Mouse (Mus musculus): Measurements from ENCODE around the gene Itgb1bp1.

Gene Itgb1bp1

DNA sequence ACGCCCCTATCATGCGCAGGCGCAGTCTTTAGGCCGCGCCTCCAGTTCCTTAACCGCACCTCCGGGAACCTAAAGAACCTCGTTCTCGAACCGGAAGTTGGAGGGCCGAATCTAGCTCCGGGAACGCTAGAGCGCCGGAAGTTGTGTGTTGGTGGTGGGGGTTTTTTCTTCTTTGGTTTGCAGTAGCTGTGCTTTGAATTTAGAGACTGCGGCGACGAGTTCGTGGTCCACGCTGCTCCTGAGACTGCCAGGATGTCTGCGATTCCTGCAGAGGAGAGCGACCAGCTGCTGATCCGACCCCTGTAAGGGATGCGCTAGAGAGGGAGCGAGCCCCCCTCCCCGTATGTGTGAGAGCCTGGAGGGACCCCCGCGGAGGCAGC lies at the start of gene Itgb1bp1:
TSS of gene Itgb1bp1 (minus strand) at position 42 of the 380 bp plus-strand sequence.
- DNase-seq: peak; percentile 99

DNA sequence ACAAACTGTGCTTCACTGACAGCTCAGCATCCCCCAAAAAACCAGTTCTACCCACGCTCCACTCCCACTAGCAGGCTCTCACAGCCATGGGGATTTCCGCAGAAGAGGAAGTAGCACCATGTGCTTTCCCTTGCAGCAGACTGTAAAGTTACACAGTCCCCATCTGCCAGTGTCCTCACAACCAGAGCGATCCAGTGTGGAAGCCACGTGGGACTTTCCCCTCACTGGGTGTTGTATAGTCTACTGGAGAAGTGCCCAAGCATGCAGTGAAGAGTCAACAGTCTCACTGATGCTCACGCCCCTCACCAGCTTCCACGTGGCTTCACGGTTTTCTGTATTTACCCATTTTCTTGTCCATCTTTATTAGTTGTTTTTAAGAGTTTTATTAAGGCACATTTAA lies 49.8 kb upstream of the Itgb1bp1 start:
- no peak for DNase-seq

DNA sequence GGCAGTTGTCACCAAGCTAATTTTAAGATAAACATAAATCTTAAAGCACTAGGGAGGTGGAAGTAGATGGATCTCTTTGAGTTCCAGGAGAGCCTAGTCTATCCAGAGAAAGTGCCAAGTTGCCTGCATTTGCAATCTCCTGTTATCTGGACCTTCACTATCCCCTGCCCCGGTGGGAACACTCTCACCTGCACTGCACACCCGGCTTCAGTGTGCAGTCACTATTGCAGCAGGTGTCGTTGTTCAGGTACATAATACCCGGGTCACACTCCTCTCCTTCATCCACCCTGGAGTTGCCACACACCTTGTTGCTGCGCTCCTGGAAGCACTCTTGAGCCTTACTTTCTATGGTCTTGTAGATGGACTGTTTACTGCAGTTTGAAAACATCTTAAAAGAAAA lies 47.7 kb upstream of the Itgb1bp1 start:
- DNase-seq: no peak

DNA sequence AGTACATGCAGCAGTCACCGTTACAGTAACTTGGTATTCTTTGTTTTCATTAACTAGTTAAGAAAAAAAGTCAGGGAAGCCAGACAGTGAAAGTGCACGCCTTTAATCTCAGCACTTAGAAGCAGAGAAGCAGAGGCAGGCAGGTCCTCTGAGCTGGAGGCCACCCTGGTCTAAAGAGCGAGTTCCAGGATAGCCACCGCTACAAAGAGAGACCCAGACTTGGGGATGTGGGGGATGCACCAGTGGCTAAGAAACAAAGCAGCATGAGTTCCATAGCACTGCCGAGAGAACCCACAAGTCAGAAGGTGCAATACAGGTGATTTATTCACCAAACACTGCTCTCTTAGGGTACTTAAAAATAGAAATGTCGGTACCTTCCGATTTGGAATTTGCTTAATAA lies 46.9 kb upstream of the Itgb1bp1 start:
- DNase-seq: no peak

DNA sequence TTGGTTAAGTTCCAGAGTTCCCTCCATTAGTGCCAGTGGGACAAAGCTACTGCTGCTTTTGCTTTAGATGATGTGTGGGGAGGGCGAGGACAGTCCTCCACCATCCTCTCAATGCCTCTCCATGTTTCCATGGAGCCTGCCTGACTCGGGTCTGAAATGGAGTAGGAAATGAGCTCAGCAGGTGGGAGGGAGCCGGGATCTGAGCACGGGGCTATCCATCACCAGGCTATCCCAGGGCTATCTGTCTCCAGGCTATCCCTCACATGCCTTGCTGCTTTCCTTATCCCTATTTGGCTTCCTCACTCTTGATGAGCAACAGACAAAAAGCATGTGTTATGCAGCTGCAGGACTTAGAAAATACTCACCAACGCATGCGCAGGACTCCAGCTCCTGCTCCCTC lies 45.6 kb upstream of the Itgb1bp1 start:
- DNase-seq: no peak

DNA sequence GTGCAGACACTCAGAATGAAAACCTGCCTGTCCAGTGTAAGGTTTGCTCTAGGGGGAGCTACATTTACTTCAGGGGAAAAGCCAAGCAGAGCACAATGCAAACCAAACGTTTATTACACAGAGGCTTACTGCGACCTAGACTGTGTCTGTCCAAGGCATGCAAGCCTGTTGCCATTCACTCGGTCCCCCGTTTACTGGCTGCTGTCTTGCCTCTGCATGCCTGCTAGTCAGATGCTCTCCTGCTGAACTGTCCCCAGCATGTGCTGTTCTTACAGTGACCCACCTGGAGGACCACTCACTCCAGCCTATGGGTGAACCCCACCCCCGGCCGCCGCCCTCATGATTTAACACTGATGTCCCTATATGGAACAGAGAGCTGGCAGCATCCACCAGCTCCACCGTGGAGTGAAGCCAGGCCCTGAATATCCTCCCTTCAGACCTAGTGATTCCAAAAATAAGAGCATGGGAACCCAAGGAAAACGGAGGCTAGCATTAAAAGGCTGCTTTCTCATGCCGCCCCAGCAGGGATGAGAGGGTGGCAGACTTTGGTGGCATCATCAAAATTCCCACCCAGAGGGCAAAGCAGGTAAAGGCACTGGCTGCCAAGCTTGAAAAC lies 45.0 kb upstream of the Itgb1bp1 start:
- no peak for DNase-seq

GRCm38 (mm10) chr12:21329661-21330400 lies 43.7 kb upstream of the Itgb1bp1 start:
- no peak for DNase-seq

DNA sequence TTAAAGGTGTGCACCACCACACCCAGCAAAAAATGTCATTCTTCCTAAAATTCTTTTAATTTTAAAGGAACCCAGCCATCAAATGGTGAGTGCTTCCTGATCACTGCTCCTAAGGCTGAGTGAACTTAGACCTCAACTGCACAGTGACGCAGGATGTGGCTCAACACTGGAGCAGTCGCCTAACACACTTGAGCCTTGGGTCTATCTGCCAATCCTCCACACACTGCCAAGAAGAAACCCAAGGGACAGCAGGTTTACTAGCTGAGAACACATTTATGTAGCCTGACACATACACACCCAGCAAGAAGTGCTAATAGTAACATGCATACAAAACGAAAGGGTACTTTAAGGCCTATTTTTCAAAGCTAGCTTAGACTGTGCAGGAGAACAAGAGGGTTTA lies 40.2 kb upstream of the Itgb1bp1 start:
- DNase-seq: no peak

- no peak for DNase-seq
Measured at GRCm38 (mm10) chr12:21325266-21325665, 39.2 kb upstream of the Itgb1bp1 start.

DNA sequence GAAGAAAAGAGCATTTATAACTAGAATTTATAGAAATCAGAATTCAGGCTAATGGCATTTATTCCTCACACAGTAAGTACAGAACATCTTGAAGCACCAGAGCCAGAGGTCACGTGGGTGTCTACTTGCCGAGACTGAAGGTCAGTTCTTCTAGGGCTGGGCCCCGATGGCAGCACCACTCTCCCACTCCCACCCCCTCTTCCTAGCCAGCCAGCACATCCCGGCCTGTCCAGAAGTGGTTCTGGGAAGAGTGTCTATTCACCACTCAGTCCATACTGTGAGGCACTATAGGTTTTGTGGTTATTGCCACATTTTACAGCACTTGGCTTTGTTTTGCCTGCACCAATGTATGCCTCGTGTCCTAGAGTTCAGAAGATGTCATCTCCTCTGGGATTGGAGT lies 38.0 kb upstream of the Itgb1bp1 start:
- no peak for DNase-seq

DNA sequence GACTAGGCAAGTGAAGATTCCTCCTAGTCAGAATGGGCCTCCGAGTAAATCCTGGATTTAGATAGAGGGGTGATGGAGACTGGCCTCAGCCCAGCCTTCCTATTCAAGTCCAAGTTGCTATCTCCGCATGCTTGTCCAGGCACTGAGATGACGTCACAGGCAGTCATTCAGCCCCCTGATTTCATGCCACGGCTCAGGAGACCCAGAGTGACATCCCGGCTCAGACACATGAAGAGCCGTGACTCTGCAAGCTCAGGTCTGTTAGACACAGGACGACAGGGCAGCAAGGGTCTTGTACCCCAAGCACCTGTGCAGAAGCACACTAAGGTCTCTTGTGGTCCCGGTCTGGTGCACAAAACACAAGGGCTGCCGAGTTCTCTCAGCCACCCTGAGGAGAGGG lies 36.8 kb upstream of the Itgb1bp1 start:
- DNase-seq: no peak

DNA sequence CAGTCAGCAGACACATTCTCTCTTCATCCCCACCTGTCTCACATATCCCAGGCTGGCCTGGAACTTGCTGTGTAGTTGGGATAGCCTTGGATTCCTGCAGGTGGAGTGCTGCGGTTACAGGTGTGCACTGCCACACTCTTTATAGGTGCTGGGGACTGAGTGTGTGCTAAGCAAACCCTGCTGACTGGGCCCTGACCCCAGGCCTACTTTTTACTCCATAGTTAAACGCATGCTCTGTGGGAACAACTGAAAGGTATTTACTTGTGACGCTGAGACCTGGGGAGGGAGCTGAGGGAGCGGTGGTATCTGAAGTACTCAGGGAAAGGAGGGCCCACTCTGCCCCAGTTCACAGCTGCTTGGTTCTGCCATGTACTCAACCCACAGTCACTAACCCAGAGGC lies 36.2 kb upstream of the Itgb1bp1 start:
- DNase-seq: no peak

GRCm38 (mm10) chr12:21321170-21321569 lies 35.1 kb upstream of the Itgb1bp1 start:
- DNase-seq: no peak

DNA sequence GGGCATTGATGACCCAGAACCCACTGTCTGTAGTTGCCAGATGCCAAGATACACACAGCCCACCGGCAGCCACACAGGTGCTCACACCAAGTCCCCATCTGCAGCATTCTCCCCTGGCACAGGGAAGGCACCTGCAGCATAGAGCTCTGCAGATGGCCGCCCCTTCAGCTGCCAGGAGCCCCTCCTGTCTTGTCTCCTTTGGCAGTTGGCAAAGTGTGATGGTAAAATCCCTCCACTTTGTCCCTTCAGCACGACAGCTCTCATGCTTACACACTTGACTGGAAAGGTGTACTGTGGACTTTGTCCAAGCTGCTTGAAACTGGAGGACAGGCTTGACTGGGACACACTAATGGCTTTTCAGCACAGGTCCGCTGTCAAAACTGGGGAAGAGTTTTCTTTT lies 34.2 kb upstream of the Itgb1bp1 start:
- DNase-seq: no peak

- peak; percentile 93 for DNase-seq
Measured at GRCm38 (mm10) chr12:21318143-21318895, 32.2 kb upstream of the Itgb1bp1 start.

- DNase-seq: no peak
Measured at GRCm38 (mm10) chr12:21316869-21317265, 30.8 kb upstream of the Itgb1bp1 start.

- DNase-seq: peak; percentile 95
Measured at GRCm38 (mm10) chr12:21315923-21316868, 30.1 kb upstream of the Itgb1bp1 start, which contains the start of gene Iah1. Gene Iah1, plus strand, starts transcription at chr12:21316389.

DNA sequence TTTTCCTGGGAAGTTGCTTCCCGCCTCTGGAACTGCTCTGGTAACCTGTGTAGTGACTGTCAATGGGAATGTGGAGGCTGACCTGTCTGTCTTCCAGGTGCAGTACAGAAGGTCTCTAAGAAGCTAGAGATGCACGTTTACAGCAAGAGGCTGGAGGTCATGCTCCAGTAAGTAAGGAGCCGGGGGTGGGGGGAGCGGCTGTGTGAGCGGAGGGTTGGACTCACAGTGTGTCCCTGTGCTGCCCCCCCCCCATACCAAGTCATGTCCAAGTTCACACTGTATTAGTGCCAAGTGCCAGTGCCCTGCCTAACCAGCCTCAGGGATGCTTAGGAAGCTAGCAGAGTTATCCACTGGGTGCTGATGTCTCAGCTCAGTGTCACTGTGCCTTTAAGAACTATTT lies 26.1 kb upstream of the Itgb1bp1 start:
- no peak for DNase-seq

- DNase-seq: no peak
Measured at GRCm38 (mm10) chr12:21306721-21307120, 20.6 kb upstream of the Itgb1bp1 start.

- DNase-seq: no peak
Measured at GRCm38 (mm10) chr12:21305741-21306140, 19.7 kb upstream of the Itgb1bp1 start.

DNA sequence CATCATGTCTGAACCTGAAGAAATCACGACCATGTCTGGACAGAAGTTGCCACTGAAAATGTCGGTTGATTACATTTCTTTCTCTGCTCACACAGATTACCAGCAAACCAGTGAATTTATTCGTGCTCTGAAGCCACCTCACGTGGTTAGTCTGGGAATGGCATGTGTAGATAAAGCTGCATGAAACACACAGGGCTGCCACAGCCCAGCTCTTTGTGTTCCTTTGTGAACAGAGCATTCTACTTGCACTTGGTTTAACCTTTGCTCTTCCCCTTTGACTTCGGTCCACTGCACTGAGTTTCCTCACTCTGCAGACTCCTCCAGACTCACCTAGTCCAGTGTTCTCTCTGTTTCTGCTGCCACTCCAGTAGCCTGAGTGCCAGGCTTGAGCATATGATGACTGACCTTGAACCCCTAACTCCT lies 16.3 kb upstream of the Itgb1bp1 start:
- DNase-seq: no peak

GRCm38 (mm10) chr12:21301932-21302331 lies 15.8 kb upstream of the Itgb1bp1 start:
- DNase-seq: no peak

DNA sequence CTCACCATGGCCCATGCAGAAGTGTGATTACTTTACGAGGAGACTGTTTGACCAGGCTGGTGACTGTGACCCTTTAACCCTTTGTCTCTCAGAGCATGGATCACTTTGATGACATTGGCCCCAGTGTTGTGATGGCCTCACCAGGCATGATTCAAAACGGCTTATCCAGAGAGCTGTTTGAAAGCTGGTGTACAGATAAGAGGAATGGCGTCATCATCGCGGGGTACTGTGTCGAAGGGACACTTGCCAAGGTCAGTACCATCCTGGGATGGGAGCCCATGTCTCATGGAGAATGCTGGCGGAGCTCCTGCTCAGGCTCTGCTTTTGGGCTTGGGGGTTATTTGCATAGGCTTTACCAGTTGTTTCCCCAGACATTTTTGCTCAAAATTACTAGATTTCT lies 15.2 kb upstream of the Itgb1bp1 start:
- no peak for DNase-seq

Data from thymus, postnatal 4 days (tissue).